Mouse (Mus musculus): Measurements from ENCODE around the gene Spats2. TPM values are rescaled to one million over a fixed set of nuclear protein-coding genes. Genes with fewer than 3 reads are reported as not detected.
"Not testable (repeated sequence)": the region's sequence is repeated elsewhere in the genome, so short reads cannot be mapped to it uniquely, and the experiment has no call there.

Gene Spats2
- polyA plus RNA-seq, 1 experiment: 6.1 TPM

DNA sequence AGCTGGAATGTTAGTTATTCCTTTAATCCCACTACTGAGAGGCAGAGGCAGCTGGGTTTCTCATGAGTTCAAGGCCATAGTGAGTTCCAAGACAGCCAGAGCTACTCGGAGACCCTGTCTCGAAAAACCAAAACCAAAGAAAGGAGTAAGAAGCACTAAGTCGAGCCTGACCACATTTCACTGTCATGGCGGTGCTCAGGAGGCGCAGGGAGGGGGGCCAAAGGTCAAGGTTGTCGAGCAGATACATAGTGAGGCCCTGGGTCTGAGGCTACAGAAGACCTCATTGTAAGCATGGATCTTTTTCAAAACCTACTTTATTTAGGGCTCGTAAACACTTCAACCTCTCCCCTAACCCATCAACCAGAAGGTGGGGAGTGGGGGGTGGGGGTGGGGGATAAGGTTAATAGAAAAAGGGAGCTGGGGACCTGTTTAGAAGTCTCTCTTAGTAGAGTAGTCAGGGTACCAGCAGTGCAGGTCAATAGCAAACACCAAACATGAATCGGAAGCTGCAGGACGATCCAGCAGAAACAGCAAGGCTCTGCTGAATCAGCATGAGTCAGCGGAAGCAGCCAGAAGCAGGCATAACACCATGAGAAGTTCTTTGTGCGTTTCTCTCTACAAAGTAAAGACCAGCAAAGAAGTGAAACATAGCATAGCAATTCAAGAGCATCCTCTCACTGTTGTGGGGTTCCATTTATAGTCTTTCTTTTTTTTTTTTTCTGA lies 90.2 kb downstream of the Spats2 start:
- WGBS: 86% methylated on average over 11 of the region's 11 CpGs
- no peak for DNase-seq (ENCODE audit: low read depth, low spot score)

DNA sequence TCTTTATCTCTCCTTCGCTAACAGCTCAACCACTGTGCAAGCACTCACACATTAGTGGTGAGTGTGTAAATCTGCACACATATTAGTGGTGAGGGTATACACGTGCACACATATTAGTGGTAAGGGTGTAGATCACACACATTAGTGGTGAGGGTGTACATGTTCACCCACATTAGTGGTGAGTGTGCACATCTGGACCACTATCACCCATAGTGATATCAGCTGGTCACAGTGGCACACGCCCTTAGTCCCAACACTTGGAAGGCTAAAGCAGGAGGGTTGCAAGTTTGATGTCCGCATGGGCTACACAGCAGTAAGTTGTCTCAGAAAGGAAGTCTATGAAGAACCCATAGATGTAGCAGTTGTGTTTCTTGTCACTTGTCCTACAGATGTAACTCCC lies 91.9 kb downstream of the Spats2 start:
- DNase-seq (ENCODE audit: low read depth, low spot score): no peak
- 88% methylated on average over 4 of the region's 4 CpGs for WGBS

DNA sequence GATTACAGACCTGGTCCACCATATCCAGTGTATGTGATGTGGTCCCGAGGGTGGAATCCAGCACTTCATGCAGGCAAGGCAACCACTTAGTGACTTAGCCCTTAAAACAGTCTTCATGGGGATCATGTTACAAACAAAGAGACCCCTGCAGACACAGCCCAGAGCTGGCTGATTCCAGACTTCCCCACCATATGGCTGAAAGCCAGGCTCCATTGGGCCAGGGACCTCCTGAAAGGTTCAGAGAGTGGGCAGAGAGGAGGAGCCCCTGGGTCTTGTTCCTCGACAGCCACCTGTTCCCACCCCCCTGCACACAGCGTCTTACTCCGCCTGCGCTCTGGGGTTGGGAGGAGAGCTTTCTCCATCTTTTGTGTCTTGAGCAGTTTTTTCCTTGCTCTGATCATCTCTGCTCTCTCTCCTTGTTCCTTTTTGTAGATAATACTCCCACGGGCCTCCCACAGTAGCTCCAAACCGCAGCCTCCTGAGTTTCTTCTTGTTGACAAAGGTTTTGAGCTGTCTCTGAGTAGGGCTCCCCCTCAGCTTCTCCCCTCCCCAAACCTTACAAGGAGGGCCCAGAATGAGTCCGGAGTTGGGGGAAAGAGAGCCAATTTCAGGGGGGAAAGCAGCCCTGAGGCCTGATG lies 95.7 kb downstream of the Spats2 start:
- no peak for DNase-seq (ENCODE audit: low read depth, low spot score)
- WGBS: 37% methylated on average over 8 of the region's 8 CpGs

DNA sequence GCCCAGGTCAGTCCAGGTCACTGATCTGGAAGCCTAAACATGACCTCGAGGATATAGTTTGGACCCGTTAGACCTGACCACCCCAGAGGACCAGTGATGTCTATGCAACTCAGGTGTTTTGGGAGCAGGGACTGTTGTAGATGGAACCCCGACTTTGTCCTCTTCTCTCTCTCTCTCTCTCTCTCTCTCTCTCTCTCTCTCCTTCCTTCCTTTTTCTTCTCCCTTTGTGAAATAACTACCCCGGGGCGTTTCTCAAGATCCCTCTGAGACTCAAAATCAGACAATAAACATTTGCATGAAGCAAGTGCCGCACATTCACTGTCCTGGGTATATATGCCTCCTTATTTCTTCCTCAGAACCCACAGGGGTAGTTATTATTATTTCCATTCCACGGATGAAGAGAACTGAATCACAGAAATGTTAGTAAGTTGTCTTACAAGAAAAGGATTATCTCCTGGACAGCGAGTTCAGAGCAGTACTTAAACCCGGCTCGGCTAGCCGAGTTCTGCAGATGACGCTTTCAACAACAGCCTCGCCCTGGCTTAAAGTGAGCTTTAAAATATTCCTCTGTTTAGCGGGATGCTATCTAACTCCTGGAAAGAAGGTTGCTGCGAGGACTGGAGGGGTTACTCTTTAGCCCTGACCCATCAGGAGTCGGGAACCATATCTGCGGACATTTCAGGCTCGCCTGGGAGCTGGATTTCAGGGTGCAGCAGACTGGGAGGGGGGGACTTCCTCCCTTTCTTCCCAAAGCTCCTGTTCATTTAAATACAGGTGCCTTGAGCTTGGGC lies 97.3 kb downstream of the Spats2 start:
- no peak for DNase-seq (ENCODE audit: low read depth, low spot score)
- 4% methylated on average over 18 of the region's 18 CpGs for WGBS

DNA sequence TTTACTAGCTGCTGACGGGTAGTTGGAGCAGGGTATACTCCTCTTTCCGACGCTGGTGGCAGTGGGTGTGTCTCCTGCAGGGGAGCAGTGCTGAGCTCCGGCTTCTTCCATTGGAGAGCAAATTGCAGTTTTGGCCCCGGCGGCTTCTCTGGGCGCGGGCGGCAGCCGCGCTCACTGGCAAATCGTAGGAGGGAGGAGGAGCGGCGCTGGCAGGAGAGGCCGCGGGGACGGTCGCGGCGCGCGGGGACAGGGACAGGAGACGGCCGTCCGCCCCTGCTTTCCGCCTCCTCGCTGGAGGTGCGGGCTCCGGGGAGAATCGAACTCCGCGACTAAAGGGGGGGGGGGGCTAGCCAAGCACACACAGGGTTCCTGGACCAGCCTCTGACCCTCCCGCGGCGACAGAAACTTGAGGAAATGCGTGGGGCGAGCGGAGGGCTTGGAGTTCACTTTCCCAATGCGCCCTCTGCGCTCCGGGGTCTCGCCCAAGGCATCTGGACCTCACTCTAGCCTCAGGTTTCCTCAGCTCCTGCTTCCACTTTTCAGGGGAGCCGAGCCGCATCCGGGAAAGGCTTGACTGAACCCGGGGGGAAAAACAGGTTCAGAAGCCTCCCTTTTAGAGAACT lies 98.0 kb downstream of the Spats2 start:
- DNase-seq (ENCODE audit: low read depth, low spot score): no peak
- under 1% methylated on average over 46 of the region's 46 CpGs for WGBS

DNA sequence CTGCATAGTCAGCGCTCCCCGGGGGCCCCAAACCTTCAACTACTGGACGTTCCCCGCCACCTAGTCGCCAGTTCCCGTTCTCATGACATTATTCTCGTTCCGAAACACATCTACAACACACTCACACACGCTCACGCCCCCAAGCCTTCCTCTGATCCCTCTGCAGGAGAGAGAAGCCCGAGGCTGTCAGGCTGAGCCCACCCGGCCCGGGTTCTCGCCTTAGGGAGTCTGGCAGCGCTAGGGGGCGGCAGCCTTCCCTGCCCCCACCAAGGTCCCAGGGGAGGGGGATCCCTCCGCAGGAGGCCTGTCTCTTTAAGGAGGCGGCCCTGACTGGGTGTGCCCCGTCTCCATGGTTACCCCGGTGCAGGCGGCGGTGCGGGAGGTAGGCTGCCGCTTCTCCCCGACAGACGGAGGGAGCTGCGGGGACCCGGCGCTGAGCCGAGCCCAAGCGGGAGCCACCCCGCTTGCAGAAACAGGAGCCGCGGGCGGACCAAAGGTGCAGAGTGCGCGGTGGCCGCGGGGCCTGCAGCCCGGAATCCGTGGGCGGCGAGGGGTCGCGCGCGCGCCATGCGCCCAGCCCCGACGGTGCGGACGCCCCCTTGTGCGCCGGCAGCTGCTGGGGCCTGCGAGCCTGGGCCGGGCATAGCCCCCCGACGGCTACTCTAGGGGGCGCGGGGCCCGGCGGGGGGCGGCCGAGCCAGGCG lies 98.6 kb downstream of the Spats2 start, which contains the start of gene Kcnh3:
Gene Kcnh3, plus strand, starts transcription at position 654 of the 704 bp plus-strand sequence.
- no peak for DNase-seq (ENCODE audit: low read depth, low spot score)
- 2% methylated on average over 65 of the region's 66 CpGs for WGBS

DNA sequence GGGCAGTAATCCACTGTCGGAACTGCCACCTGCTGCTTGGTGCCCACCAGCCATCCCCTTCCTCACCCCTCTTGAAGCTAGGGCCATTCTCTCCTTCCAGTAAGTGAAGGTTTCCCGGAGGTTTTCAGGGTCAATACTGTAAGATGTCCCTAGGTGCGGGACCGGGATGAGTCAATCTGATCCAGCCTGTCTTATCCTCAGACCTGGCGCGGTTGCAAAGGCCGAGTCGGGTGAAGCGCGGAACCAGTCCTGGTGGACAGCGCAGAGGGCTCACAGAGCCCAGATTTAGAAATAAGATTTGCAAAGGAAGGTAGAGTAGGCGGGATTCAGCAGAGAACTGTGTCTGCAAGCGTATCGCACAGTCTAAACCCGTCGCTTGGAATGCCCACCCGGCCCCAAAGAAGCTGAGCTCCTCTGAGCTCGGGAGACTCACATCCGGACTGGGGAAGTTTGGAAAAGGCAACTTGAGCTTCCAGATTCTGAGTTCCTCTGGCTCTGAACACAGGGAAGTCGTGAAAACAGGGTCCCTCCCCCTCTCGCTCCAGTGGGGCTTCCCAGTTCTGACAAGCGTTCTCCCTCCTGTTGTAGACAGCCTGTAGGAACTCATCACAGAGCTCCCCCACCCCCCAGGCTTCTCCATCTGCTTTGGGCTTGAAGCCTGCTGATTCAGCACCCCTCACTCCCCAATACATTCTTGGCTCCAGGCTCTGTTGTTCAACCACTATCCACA lies 99.5 kb downstream of the Spats2 start:
- 6% methylated on average over 22 of the region's 22 CpGs for WGBS
- no peak for DNase-seq (ENCODE audit: low read depth, low spot score)

DNA sequence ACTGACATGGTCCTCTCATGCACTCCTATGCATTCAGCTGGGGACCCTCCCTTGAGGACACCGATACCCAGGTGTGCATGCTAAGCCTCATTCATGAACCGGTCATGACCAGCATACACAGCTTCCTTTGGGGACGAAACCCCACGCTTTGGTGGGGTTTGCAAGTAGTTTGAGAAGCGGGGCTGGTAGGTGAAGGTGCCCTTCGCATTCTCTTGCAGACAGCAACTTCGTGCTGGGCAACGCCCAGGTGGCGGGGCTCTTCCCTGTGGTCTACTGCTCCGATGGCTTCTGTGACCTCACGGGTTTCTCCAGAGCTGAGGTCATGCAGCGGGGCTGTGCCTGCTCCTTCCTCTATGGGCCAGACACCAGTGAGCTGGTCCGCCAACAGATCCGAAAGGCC lies 100.4 kb downstream of the Spats2 start:
- DNase-seq (ENCODE audit: low read depth, low spot score): no peak
- WGBS: 45% methylated on average over 14 of the region's 14 CpGs

DNA sequence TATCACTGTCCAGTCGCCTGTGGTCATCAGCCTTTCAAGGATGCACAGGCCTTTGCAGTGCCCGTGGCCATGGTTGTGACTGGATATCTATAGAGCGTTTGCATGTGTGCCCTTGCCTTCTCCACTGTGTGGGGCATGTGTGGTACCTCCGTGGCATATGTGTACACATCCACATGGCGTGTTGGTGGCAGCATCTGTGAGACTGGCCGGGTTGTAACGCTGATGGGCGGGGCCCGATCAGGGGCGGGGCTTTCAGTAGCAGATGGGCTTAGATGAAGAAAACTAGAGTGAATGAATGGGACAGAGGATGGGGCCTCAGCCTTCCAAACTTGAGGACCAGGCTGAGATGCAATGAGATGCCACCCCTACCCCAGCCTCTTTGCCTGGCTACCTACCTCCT lies 106.3 kb downstream of the Spats2 start:
- WGBS: 49% methylated on average over 10 of the region's 10 CpGs
- DNase-seq (ENCODE audit: low read depth, low spot score): no peak

DNA sequence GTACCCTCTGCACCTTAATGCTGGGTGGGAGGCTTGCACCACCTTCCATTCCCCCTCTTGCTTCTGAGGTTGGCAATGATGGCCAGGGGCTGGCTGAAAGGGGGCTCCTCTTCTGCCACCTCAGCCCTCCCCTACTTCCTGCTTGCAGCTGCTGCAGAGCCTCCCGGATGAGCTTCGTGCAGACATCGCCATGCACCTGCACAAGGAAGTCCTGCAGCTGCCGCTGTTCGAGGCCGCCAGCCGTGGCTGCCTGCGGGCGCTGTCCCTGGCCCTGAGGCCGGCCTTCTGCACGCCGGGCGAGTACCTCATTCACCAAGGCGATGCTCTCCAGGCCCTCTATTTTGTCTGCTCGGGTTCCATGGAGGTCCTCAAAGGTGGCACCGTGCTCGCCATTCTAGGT lies 108.0 kb downstream of the Spats2 start:
- 40% methylated on average over 17 of the region's 17 CpGs for WGBS
- DNase-seq (ENCODE audit: low read depth, low spot score): no peak

DNA sequence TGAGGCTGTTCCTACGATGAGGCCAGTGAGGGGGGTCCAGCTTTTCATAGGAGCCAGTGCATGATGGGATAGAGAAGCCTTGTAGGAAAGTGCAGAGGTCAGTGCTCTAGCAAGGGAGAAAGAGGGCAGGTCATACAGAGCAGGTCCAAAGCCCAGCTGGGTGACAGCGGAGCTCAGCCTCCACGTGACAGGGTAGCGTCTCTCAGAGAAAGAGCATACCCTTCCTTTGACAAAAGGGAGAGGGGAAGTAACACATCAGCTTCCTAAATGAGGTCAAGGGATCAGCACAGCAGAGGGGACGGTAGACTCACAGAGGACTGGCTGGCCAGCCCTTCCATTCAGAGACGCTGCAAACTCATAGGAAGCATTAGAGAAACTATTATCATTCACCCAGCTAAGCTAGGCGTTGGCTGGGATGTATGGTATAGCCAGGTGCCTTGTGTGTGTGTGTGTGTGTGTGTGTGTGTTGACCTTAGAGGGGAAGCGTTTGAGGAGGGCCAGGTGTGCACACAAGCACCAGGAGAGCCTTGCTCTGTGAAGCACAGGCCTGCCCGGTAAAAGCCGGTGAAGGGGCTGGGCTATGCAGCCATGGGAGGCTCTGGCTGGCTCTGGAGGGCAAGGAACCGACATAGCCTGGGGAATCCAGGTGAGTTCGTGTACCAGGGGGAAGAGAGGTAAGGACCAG lies 108.8 kb downstream of the Spats2 start:
- DNase-seq (ENCODE audit: low read depth, low spot score): no peak
- 59% methylated on average over 12 of the region's 12 CpGs for WGBS

DNA sequence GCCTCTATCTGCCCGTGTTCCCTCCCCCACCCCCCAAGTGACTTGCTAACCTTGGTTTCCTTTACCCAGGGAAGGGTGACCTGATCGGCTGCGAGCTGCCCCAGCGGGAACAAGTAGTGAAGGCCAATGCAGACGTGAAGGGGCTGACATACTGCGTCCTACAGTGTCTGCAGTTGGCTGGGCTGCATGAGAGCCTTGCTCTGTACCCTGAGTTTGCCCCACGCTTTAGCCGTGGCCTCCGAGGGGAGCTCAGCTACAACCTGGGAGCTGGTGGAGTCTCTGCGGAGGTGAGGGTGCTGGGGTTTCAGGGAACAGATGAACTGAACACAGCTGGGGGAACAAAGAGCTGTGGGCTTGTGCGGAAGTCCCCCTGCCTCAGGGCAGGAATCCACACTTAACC lies 112.3 kb downstream of the Spats2 start:
- 73% methylated on average over 11 of the region's 11 CpGs for WGBS
- DNase-seq (ENCODE audit: low read depth, low spot score): no peak

DNA sequence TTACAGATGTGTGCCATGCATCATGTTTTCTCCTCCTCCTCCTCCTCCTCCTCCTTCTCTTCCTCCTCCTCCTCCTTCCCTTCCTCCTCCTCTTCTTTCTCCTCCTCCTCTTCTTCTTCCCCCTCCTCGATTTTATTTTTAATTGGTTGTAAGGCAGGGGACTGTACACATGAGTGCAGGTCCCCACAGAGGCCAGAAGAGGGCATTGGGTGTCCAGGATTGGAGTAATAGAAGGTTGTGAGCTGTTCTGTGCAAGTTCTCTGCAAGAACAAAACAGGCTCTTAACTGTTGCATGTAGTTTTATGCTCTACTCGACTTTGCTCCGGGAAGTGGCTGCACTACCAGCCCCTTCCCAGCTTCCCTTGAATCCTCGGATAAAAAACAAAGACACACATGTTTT lies 114.4 kb downstream of the Spats2 start:
- no peak for DNase-seq (ENCODE audit: low read depth, low spot score)
- 62% methylated on average over 4 of the region's 4 CpGs for WGBS

DNA sequence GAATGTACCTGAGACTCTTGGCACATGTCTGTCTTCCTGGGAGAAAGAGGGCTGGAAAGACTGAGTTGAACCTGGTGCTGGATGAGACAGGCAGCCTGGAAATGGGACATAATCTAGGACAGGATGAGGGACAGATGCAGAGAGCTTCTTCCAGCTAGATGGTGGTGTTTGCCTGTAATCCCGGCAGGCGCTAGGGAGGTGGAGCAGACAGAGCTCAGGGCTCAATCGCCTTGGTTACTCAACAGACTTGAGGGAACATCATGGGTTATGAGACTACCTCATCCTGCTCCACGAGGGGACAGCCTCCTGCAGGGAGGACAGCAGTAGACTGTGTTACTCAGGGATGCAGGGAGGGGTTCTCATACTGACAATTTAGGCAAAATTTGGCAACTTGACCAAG lies 115.5 kb downstream of the Spats2 start:
- no peak for DNase-seq (ENCODE audit: low read depth, low spot score)
- 64% methylated on average over 4 of the region's 4 CpGs for WGBS

DNA sequence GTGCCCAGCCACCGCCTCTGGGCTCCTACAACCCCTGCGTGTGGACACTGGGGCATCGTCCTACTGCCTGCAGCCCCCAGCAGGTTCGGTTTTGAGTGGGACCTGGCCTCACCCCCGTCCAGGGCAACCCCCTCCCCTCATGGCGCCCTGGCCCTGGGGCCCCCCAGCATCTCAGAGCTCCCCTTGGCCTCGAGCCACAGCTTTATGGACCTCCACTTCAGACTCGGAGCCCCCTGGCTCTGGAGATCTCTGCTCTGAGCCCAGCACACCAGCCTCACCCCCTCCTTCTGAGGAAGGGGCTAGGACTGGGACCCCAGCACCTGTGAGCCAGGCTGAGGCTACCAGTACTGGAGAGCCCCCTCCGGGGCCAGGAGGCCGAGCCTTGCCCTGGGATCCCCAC lies 116.3 kb downstream of the Spats2 start:
- WGBS: 84% methylated on average over 10 of the region's 10 CpGs
- DNase-seq (ENCODE audit: low read depth, low spot score): no peak

DNA sequence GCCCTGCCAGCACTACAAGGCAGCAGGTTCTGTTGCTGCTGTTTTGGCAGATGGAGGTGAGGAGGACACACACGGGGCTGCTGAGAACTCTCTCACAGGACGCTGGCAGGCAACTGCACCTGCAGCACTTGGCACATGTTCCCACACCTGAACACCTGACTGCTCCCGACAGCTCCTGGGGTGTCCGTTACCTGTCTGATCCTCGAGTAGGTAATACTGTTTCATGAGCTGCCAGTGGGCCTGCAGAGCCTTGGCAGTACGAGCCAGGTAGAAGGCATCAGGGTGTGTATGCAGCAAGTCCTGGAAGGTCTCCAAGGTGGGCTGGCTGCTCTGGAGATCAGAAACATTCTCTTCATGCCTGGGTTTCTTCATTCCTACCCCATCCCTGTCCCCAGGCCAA lies 121.0 kb downstream of the Spats2 start:
- DNase-seq (ENCODE audit: low read depth, low spot score): not testable (repeated sequence)
- WGBS: 81% methylated on average over 6 of the region's 6 CpGs

DNA sequence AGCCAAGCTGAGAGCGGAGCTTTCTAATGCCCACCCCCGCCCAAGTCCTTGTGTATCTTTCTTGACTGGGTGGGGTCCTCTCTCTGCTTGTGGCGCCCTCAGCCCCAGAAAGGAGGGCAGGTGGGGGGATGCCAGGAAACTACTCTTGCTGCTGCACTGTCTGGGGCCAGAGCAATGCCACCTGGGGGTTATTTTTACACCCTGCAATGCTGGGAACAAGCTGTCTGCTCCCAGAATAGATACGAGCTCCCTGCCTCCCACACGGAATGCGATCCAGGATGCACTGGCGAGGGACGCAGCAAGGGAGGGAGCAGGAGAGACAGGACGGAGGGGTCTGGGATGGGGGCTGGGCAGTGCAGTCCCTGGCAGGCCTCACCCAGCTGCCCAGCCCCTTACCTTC lies 123.3 kb downstream of the Spats2 start:
- WGBS: 94% methylated on average over 9 of the region's 9 CpGs
- DNase-seq (ENCODE audit: low read depth, low spot score): no peak

DNA sequence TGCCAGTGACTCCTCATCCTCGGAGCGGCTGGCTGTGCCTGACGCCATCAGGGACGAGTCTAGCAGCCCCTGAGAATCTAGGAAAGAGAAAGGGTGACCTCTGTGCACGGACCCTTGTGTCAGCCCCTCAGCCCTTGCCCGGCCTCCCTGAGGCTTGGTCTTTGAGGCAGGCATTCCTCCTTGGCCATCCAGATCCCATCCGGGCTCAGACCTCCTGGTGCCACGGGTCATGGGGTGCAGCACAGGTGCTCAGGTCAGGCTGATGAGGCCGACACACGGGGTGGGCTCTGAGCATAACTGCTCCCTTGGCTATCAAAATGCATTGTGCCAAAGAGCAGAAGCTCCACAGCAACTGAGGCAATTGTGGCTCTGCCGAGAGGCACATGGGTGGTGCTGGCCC lies 124.2 kb downstream of the Spats2 start:
- no peak for DNase-seq (ENCODE audit: low read depth, low spot score)
- WGBS: 96% methylated on average over 11 of the region's 11 CpGs

Data from large intestine, adult 2 months (tissue).